Mouse (Mus musculus) bone marrow, adult 2 months (tissue): ENCODE results near the gene Trim69.

Experiments
- CTCF ChIP-seq: fragments of 200-500 bp; IDR thresholded peaks from 2 replicates; pipeline ENCODE4 v1.5.1; 2011; ENCODE audit warnings: low read length, control low read depth; ENCODE audit not compliant: control insufficient read depth, insufficient read depth
- POLR2A ChIP-seq: fragments of 200-500 bp; IDR thresholded peaks from 2 replicates; pipeline ENCODE4 v1.6.1; 2011; ENCODE audit warnings: low read depth, mild to moderate bottlenecking, control low read depth, low read length, borderline replicate concordance; ENCODE audit not compliant: control insufficient read depth

DNA sequence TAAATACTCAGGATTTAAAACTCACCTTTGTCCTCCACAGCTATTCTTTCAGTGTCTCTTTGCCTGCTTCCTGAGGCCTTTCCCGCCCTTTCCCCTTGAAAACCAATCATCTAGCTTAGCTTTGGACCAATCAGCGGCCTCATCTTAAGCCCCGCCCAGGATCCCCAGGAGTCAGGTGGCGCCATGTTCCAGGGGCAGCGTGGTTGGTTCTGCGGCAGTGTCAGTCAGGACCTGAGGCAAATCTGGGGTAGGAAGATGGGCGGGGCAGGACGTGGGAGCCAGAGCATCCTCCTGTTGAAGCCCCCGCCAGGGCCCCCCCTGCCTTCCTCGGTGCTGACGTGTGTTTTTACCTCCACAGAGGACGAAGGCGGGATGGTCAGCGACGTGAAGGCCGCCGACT, 25.6 kb downstream of the Trim69 start, which contains the start of the genes Patl2 and Terb2:
- TF ChIP-seq CTCF, result no peak
- TF ChIP-seq POLR2A, result no peak
